Mouse (Mus musculus) erythroblast, embryonic 14.5 days (primary cell): Measurements from ENCODE around the gene Gfra1.

Experiments used
- GATA1 ChIP-seq: IDR thresholded peaks from 2 replicates; pipeline ENCODE4 v1.6.1; 2012; ENCODE audit warnings: low read length, inconsistent platforms, mixed read lengths
- TAL1 ChIP-seq: IDR thresholded peaks from 3 replicates; pipeline ENCODE4 v1.6.1; 2012; ENCODE audit warnings: low read length, inconsistent platforms, mixed read lengths

DNA sequence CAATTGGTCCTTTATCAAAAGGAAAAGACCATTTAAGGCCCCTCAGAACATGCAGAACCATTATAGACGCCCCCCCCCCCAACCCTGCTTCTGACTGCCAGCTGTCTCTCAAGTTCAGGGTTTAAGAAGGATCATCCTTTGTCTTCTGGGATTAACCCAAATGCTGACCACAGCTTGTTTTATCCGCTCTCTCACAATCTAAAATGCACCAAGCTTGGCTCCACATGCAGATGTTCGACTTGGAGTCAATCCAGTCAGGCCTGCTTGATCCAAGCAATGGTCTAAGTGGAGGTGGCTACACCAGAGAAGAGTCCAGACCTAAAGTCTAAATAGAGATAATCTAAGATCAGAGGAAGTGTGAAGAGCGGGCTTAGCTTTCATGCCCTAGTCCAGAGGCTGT lies 114.4 kb downstream of the Gfra1 start:
- TF ChIP-seq GATA1 (no peak), TAL1 (no peak)
